Mouse (Mus musculus) naive thymus-derived CD4-positive, alpha-beta T cell, adult 5 months (primary cell): Measurements from ENCODE around the gene Abcg8. TPM values are rescaled to one million over a fixed set of nuclear protein-coding genes. Genes with fewer than 3 reads are reported as not detected.

ENCODE experiments used
- polyA plus RNA-seq: library from polyadenylated mRNA; unstranded; fragments of 100-300 nt; shearing (Covaris generic); gene quantifications from one replicate; pipeline ENCODE4 v1.2.1, GENCODE M21; 2017

Abcg8 gene
- polyA plus RNA-seq: not detected

GRCm38 (mm10) chr17:84675951-84676366, at the start of gene Abcg8:
Gene Abcg8 (plus strand): TSS chr17:84676302.

GRCm38 (mm10) chr17:84682734-84683717, 6.9 kb downstream of the Abcg8 start, which contains the start of gene Abcg5:
Gene Abcg5 (minus strand): TSS chr17:84683011.

Other genes starting within 250 kb of the Abcg8 start
- gene Thada, start 210.1 kb upstream of the Abcg8 start, polyA plus RNA-seq: 259 TPM
- 0.09 TPM for gene Plekhh2, start 164.4 kb upstream of the Abcg8 start, polyA plus RNA-seq
- 0.26 TPM for gene Dync2li1, start 49.8 kb upstream of the Abcg8 start, polyA plus RNA-seq
- gene Abcg5, start 6.7 kb downstream of the Abcg8 start, polyA plus RNA-seq: not detected
- 38.7 TPM for gene Lrpprc, start 114.5 kb downstream of the Abcg8 start, polyA plus RNA-seq